Mouse (Mus musculus) liver, postnatal 0 days (tissue): ENCODE data around the gene Vti1a.

Source experiments
- CTCF ChIP-seq: sonication (generic); IDR thresholded peaks from 2 replicates; pipeline ENCODE4 v1.5.1; 2016; ENCODE audit warnings: antibody characterized with exemption, low read depth
- EP300 ChIP-seq: IDR thresholded peaks from 2 replicates; pipeline ENCODE4 v1.6.1; 2016; ENCODE audit warnings: antibody characterized with exemption, low read depth, mild to moderate bottlenecking

GRCm38 (mm10) chr19:55585270-55586224 lies 269.5 kb downstream of the Vti1a start:
- TF ChIP-seq EP300 (no peak), CTCF (no peak)
